Mouse (Mus musculus): ENCODE measurements around the gene Spen.
A peak's percentile ranks its signal among the peaks of the same experiment; 100 is the strongest.
"Not testable (repeated sequence)": the region's sequence is repeated elsewhere in the genome, so short reads cannot be mapped to it uniquely, and the experiment has no call there.

The Spen gene

GRCm38 (mm10) chr4:141538408-141539212 lies at the start of gene Spen:
Spen (minus strand) TSS chr4:141538597.
- DNase-seq (ENCODE audit: low spot score in 2 of 2): peak; percentile 96 to 98

- DNase-seq (ENCODE audit: low spot score in 2 of 2): no peak
Measured at GRCm38 (mm10) chr4:141583919-141584318, 45.5 kb upstream of the Spen start.

GRCm38 (mm10) chr4:141581051-141581450 lies 42.7 kb upstream of the Spen start:
- no peak for DNase-seq (ENCODE audit: low spot score in 2 of 2)

GRCm38 (mm10) chr4:141578833-141579232 lies 40.4 kb upstream of the Spen start:
- DNase-seq (ENCODE audit: low spot score in 2 of 2): no peak

- no peak for DNase-seq (ENCODE audit: low spot score in 2 of 2)
Measured at GRCm38 (mm10) chr4:141576877-141577276, 38.5 kb upstream of the Spen start.

- DNase-seq (ENCODE audit: low spot score in 2 of 2): no peak
Measured at GRCm38 (mm10) chr4:141576404-141576803, 38.0 kb upstream of the Spen start.

GRCm38 (mm10) chr4:141574789-141575702 lies 36.6 kb upstream of the Spen start:
- DNase-seq (ENCODE audit: low spot score in 2 of 2): peak; percentile 69 to 84

GRCm38 (mm10) chr4:141573359-141573966 lies 35.1 kb upstream of the Spen start:
- peak; percentile 42 to 49 for DNase-seq (ENCODE audit: low spot score in 2 of 2)

GRCm38 (mm10) chr4:141572668-141573358 lies 34.4 kb upstream of the Spen start:
- no peak for DNase-seq (ENCODE audit: low spot score in 2 of 2)

- no peak for DNase-seq (ENCODE audit: low spot score in 2 of 2)
Measured at GRCm38 (mm10) chr4:141571934-141572333, 33.5 kb upstream of the Spen start.

- peak in 1 of 2 experiments; percentile 49 for DNase-seq (ENCODE audit: low spot score in 2 of 2)
Measured at GRCm38 (mm10) chr4:141571337-141571739, 32.9 kb upstream of the Spen start.

- no peak for DNase-seq (ENCODE audit: low spot score in 2 of 2)
Measured at GRCm38 (mm10) chr4:141570821-141571220, 32.4 kb upstream of the Spen start.

- DNase-seq (ENCODE audit: low spot score in 2 of 2): peak; percentile 76 to 83
Measured at GRCm38 (mm10) chr4:141570004-141570403, 31.6 kb upstream of the Spen start.

- no peak for DNase-seq (ENCODE audit: low spot score in 2 of 2)
Measured at GRCm38 (mm10) chr4:141568966-141569365, 30.6 kb upstream of the Spen start.

GRCm38 (mm10) chr4:141567174-141567573 lies 28.8 kb upstream of the Spen start:
- not testable (repeated sequence) for DNase-seq (ENCODE audit: low spot score in 2 of 2)

- no peak for DNase-seq (ENCODE audit: low spot score in 2 of 2)
Measured at GRCm38 (mm10) chr4:141566187-141566586, 27.8 kb upstream of the Spen start.

GRCm38 (mm10) chr4:141565325-141565724 lies 26.9 kb upstream of the Spen start:
- no peak for DNase-seq (ENCODE audit: low spot score in 2 of 2)

- no peak for DNase-seq (ENCODE audit: low spot score in 2 of 2)
Measured at GRCm38 (mm10) chr4:141564660-141565059, 26.3 kb upstream of the Spen start.

- DNase-seq (ENCODE audit: low spot score in 2 of 2): no peak
Measured at GRCm38 (mm10) chr4:141564209-141564608, 25.8 kb upstream of the Spen start.

GRCm38 (mm10) chr4:141562281-141562680 lies 23.9 kb upstream of the Spen start:
- DNase-seq (ENCODE audit: low spot score in 2 of 2): no peak

- not testable (repeated sequence) for DNase-seq (ENCODE audit: low spot score in 2 of 2)
Measured at GRCm38 (mm10) chr4:141561331-141561919, 23.0 kb upstream of the Spen start.

Measured in heart, adult 9 months (tissue).